ENCODE assay signal across 9 mouse cellular contexts in the genomic region with DNA sequence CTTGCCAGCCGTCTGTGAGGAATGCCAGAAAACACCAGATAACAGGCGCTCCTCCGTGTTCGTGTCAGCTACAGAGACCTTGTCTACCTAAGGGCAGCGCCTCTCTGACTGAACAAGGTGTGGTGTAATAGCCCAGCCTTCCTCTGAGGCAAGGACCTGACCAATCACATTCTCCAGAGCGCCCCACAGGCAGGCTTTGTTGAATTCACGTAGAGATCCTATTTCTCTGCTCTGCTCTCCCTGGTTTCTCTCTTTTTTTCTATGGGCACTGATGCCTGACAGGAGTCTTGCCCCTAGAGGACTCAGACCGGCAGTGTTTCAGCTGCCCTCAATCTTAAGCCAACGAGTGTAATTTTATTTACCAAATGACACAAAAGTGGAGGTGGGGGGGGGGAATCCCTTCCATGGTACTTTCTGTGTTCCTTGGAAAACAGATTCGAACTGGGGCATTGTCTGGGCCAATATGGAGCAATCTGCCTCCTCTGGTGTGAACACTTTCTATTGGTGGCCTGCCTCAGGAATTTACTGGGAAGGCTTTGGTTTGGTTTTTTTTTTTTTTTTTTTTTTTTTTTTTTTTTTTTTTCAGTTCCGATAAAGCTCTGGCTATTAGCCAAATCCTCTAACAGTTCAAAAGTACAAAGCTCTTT. TPM values are rescaled to one million over a fixed set of nuclear protein-coding genes. Genes with fewer than 3 reads are reported as not detected.
A peak's percentile ranks its signal among the peaks of the same experiment; 100 is the strongest.
DNase-seq lines count a peak whose midpoint lies in the region; ATAC-seq and TF ChIP-seq lines count a peak whose summit lies in the region.
"Had no signal": no experiment of that assay in that cellular context is flagged by ENCODE, and none has a peak within 500 bp of the region (broad histone marks: within the 10 kb centered on the region; RNA-seq: fewer than 3 reads in every experiment).

No protein-coding gene starts in this region.

- intact Hi-C loops in heart, adult 2 months (cut with DNase I) = loop anchor here (10.0 kb wide), 1 partner anchor 301 kb away; a partner anchor contains a TSS
- intact Hi-C loops in left cerebral cortex, adult 2 months (cut with DNase I) = no loop called here

- no peak overlapping the region for H3K4me3 ChIP-seq in heart, embryonic 11.5 days (ENCODE audit: low read depth, low read length)
- no peak overlapping the region for H3K4me3 ChIP-seq in heart, adult 2 months
- H3K4me3 ChIP-seq in heart, embryonic 16.5 days (ENCODE audit: low read length) = peak overlapping the region; percentile 14
- no peak overlapping the region for H3K4me3 ChIP-seq in midbrain, embryonic 11.5 days (ENCODE audit: low read depth, low read length)
- H3K4me3 ChIP-seq in left cerebral cortex, adult 2 months = no peak overlapping the region

- no peaks in the 10 kb centered on the region for H3K79me2 ChIP-seq in heart, adult 2 months (replicated peaks; ENCODE audit: control insufficient read depth, insufficient read depth, low read length)

- TF ChIP-seq CTCF in heart, adult 2 months (IDR thresholded peaks at IDR 0.05) = no peak
- TF ChIP-seq CTCF in left cerebral cortex, adult 2 months (IDR thresholded peaks at IDR 0.05) = no peak

- TF ChIP-seq EP300 in heart, adult 2 months (IDR thresholded peaks at IDR 0.05; ENCODE audit: insufficient read depth, low read depth, low read length) = no peak

- H3K27ac ChIP-seq in heart, embryonic 11.5 days (ENCODE audit: low read depth, low read length) = peak overlapping the region; percentile 69; the same call in 1 of the 2 replicates
- H3K27ac ChIP-seq in heart, adult 2 months = no peak overlapping the region
- H3K27ac ChIP-seq in heart, embryonic 16.5 days (ENCODE audit: low read length) = peak overlapping the region; percentile 67; the same call in 1 of the 2 replicates
- no peak overlapping the region for H3K27ac ChIP-seq in midbrain, embryonic 11.5 days (ENCODE audit: low read depth, low read length)
- H3K27ac ChIP-seq in left cerebral cortex, adult 2 months = no peak overlapping the region

- DNase-seq in heart, adult 2 months = no peak
- DNase-seq in kidney, postnatal 36 days = peak; percentile 58 to 70
- DNase-seq in midbrain, embryonic 11.5 days (ENCODE audit: low spot score, missing footprints) = no peak
- DNase-seq in c-Kit-positive CD71-positive TER-119-positive erythroid progenitor cells, embryonic 14.5 days (ENCODE audit: low spot score) = no peak
- DNase-seq in left cerebral cortex, adult 2 months (ENCODE audit: extremely low spot score in 1 of 2, low spot score in 2 of 2) = no peak
- DNase-seq in thymus, postnatal 4 days = no peak

- H3K4me2 ChIP-seq in heart, embryonic 11.5 days = peak overlapping the region; percentile 39
- H3K4me2 ChIP-seq in heart, embryonic 16.5 days (ENCODE audit: low read depth, low read length) = peak overlapping the region; percentile 54
- H3K4me2 ChIP-seq in midbrain, embryonic 11.5 days = peak overlapping the region; percentile 2; the same call in 1 of the 2 replicates

- no peak overlapping the region for H3K9ac ChIP-seq in heart, embryonic 11.5 days (ENCODE audit: low read depth, low read length)
- H3K9ac ChIP-seq in heart, adult 2 months (ENCODE audit: low read depth, low read length) = no peak overlapping the region
- H3K9ac ChIP-seq in heart, embryonic 16.5 days (ENCODE audit: low read length) = no peak overlapping the region
- H3K9ac ChIP-seq in midbrain, embryonic 11.5 days (ENCODE audit: low read length) = no peak overlapping the region

- no peaks in the 10 kb centered on the region for H3K27me3 ChIP-seq in heart, embryonic 11.5 days (ENCODE audit: control insufficient read depth, insufficient read depth, low read length)
- no peaks in the 10 kb centered on the region for H3K27me3 ChIP-seq in heart, adult 2 months (ENCODE audit: control insufficient read depth, insufficient read depth, low read length)
- no peaks in the 10 kb centered on the region for H3K27me3 ChIP-seq in heart, embryonic 16.5 days (ENCODE audit: control insufficient read depth, insufficient read depth, low read length)
- H3K27me3 ChIP-seq in midbrain, embryonic 11.5 days (ENCODE audit: control insufficient read depth, insufficient read depth, low read length) = no peaks in the 10 kb centered on the region

- no peaks in the 10 kb centered on the region for H3K9me3 ChIP-seq in heart, embryonic 11.5 days (replicated peaks; ENCODE audit: control insufficient read depth, low read length)
- H3K9me3 ChIP-seq in heart, embryonic 16.5 days (replicated peaks; ENCODE audit: control insufficient read depth, low read length) = no peaks in the 10 kb centered on the region
- no peaks in the 10 kb centered on the region for H3K9me3 ChIP-seq in midbrain, embryonic 11.5 days (ENCODE audit: control insufficient read depth, low read length)

- 0 out of 2 replicates have a peak, but pooled peaks cover 3% of the 10 kb centered on the region for H3K4me1 ChIP-seq in heart, embryonic 11.5 days (ENCODE audit: control insufficient read depth, insufficient read depth, low read length)
- no peaks in the 10 kb centered on the region for H3K4me1 ChIP-seq in heart, adult 2 months (ENCODE audit: control insufficient read depth, insufficient read depth, low read length)
- peaks cover 10% of the 10 kb centered on the region; the same call in 1 of the 2 replicates for H3K4me1 ChIP-seq in heart, embryonic 16.5 days (ENCODE audit: control insufficient read depth, insufficient read depth, low read length)
- H3K4me1 ChIP-seq in midbrain, embryonic 11.5 days (ENCODE audit: control insufficient read depth, insufficient read depth, low read length) = no peaks in the 10 kb centered on the region

- WGBS in heart, embryonic 11.5 days (ENCODE audit: insufficient replicate concordance) = 18% methylated on average over 11 of the region's 11 CpGs
- 14% methylated on average over 11 of the region's 11 CpGs for WGBS in heart, adult 2 months
- 18% methylated on average over 11 of the region's 11 CpGs for WGBS in heart, embryonic 16.5 days
- WGBS in midbrain, embryonic 11.5 days = 14% methylated on average over 11 of the region's 11 CpGs

- no peaks in the 10 kb centered on the region for H3K36me3 ChIP-seq in heart, embryonic 11.5 days (ENCODE audit: control insufficient read depth, insufficient read depth, low read length)
- no peaks in the 10 kb centered on the region for H3K36me3 ChIP-seq in heart, adult 2 months (ENCODE audit: control insufficient read depth, insufficient read depth, low read length)
- no peaks in the 10 kb centered on the region for H3K36me3 ChIP-seq in heart, embryonic 16.5 days (ENCODE audit: control insufficient read depth, insufficient read depth)
- no peaks in the 10 kb centered on the region for H3K36me3 ChIP-seq in midbrain, embryonic 11.5 days (ENCODE audit: control insufficient read depth, insufficient read depth, low read length)

- ATAC-seq in heart, embryonic 11.5 days (replicated peaks; ENCODE audit: insufficient number of reproducible peaks, low FRiP score, low TSS enrichment) = no peak
- no peak for ATAC-seq in heart, embryonic 16.5 days (replicated peaks; ENCODE audit: extremely low read depth, insufficient read depth, low FRiP score)
- ATAC-seq in midbrain, embryonic 11.5 days (ENCODE audit: low FRiP score) = no peak

- TF ChIP-seq POLR2A in heart, adult 2 months (IDR thresholded peaks at IDR 0.05; ENCODE audit: insufficient read depth, low read depth, low read length) = no peak

RNA-seq across cellular contexts. Expression of a gene that starts 0.5 kb away (rescaled TPM):
- 1.3 and 2.8 TPM in 2 replicates for polyA plus RNA-seq in heart, embryonic 11.5 days (2014; fragmentation: Nextera tagmentation; extraction: Ambion mirVana)
- under 1 TPM; 0.27 to 0.55 TPM for total RNA-seq in heart, adult 2 months (2021)
- 0.23 and 0.31 TPM in 2 replicates for polyA plus RNA-seq in heart, adult 2 months (2012; rRNA removed)
- polyA plus RNA-seq in heart, embryonic 16.5 days (2015; fragmentation: Nextera tagmentation; extraction: Ambion mirVana) = 2.3 and 2.5 TPM in 2 replicates
- polyA plus RNA-seq in midbrain, embryonic 11.5 days (2014; fragmentation: Nextera tagmentation; extraction: Ambion mirVana) = 0.40 and 0.44 TPM in 2 replicates
- total RNA-seq in left cerebral cortex, adult 2 months (2021) = not detected
- total RNA-seq: neutrophil, adult 5-6 weeks had no signal

RNA-seq across cellular contexts. Expression of a gene that starts 5.0 kb away (rescaled TPM):
- 24.3 and 27.7 TPM in 2 replicates for polyA plus RNA-seq in heart, embryonic 11.5 days (2014; fragmentation: Nextera tagmentation; extraction: Ambion mirVana)
- 10 to 100 TPM; 16.6 to 23.0 TPM for total RNA-seq in heart, adult 2 months (2021)
- 11.4 and 19.7 TPM in 2 replicates for polyA plus RNA-seq in heart, adult 2 months (2012; rRNA removed)
- 35.0 and 42.0 TPM in 2 replicates for polyA plus RNA-seq in heart, embryonic 16.5 days (2015; fragmentation: Nextera tagmentation; extraction: Ambion mirVana)
- 43.5 and 51.4 TPM in 2 replicates for polyA plus RNA-seq in midbrain, embryonic 11.5 days (2014; fragmentation: Nextera tagmentation; extraction: Ambion mirVana)
- 10 to 100 TPM; 49.9 to 55.7 TPM for total RNA-seq in left cerebral cortex, adult 2 months (2021)

RNA-seq across cellular contexts. Expression of a gene that starts 13.8 kb away (rescaled TPM):
- not detected in 2 replicates for polyA plus RNA-seq in heart, embryonic 11.5 days (2014; fragmentation: Nextera tagmentation; extraction: Ambion mirVana)
- total RNA-seq in heart, adult 2 months (2021) = not detected
- polyA plus RNA-seq in heart, adult 2 months (2012; rRNA removed) = not detected in 2 replicates
- polyA plus RNA-seq in heart, embryonic 16.5 days (2015; fragmentation: Nextera tagmentation; extraction: Ambion mirVana) = 0.08 TPM in 1 of 2 replicates, not detected in the other
- polyA plus RNA-seq in midbrain, embryonic 11.5 days (2014; fragmentation: Nextera tagmentation; extraction: Ambion mirVana) = 0.12 TPM in 1 of 2 replicates, not detected in the other
- total RNA-seq in left cerebral cortex, adult 2 months (2021) = under 1 TPM; 0.57 to 0.96 TPM

RNA-seq across cellular contexts. Expression of a gene that starts 32.3 kb away (rescaled TPM):
- not detected in 2 replicates for polyA plus RNA-seq in heart, embryonic 11.5 days (2014; fragmentation: Nextera tagmentation; extraction: Ambion mirVana)
- total RNA-seq in heart, adult 2 months (2021) = not detected
- polyA plus RNA-seq in heart, adult 2 months (2012; rRNA removed) = not detected in 2 replicates
- polyA plus RNA-seq in heart, embryonic 16.5 days (2015; fragmentation: Nextera tagmentation; extraction: Ambion mirVana) = not detected in 2 replicates
- polyA plus RNA-seq in midbrain, embryonic 11.5 days (2014; fragmentation: Nextera tagmentation; extraction: Ambion mirVana) = not detected in 2 replicates
- total RNA-seq in left cerebral cortex, adult 2 months (2021) = under 1 TPM in 1 of 2 experiments, not detected in 1; 0.14 TPM
- total RNA-seq: neutrophil, adult 5-6 weeks had no signal

RNA-seq across cellular contexts. Expression of a gene that starts 42.2 kb away (rescaled TPM):
- 58.8 and 61.0 TPM in 2 replicates for polyA plus RNA-seq in heart, embryonic 11.5 days (2014; fragmentation: Nextera tagmentation; extraction: Ambion mirVana)
- 10 to 100 TPM; 57.1 to 74.0 TPM for total RNA-seq in heart, adult 2 months (2021)
- 47.5 and 49.7 TPM in 2 replicates for polyA plus RNA-seq in heart, adult 2 months (2012; rRNA removed)
- polyA plus RNA-seq in heart, embryonic 16.5 days (2015; fragmentation: Nextera tagmentation; extraction: Ambion mirVana) = 65.8 and 76.6 TPM in 2 replicates
- 27.6 and 27.9 TPM in 2 replicates for polyA plus RNA-seq in midbrain, embryonic 11.5 days (2014; fragmentation: Nextera tagmentation; extraction: Ambion mirVana)
- 10 to 100 TPM; 17.6 to 17.9 TPM for total RNA-seq in left cerebral cortex, adult 2 months (2021)

Comparison
In these comparisons a context has a peak if more than half of its experiments do, and no peak if none do; other contexts are left out.
1. H3K27ac ChIP-seq: peak in heart, embryonic 11.5 days (single experiment) and heart, embryonic 16.5 days (single experiment); none in heart, adult 2 months (single experiment), midbrain, embryonic 11.5 days (single experiment) and left cerebral cortex, adult 2 months (single experiment).
2. H3K4me2 ChIP-seq: peak in every context shown above with its lines; median percentile 54 in heart, embryonic 16.5 days; 39 in heart, embryonic 11.5 days; 2 in midbrain, embryonic 11.5 days.
3. DNase-seq: peak in kidney, postnatal 36 days (2 of 2); none in heart, adult 2 months (0 of 2), midbrain, embryonic 11.5 days (single experiment), c-Kit-positive CD71-positive TER-119-positive erythroid progenitor cells, embryonic 14.5 days (single experiment), left cerebral cortex, adult 2 months (0 of 2) and thymus, postnatal 4 days (single experiment).